Mouse (Mus musculus) spleen, adult 2 months (tissue): Measurements from ENCODE around the gene Mre11a. TPM values are rescaled to one million over a fixed set of nuclear protein-coding genes. Genes with fewer than 3 reads are reported as not detected.

ENCODE experiments used
- DNase-seq, 2 experiments: peaks; one replicate each; pipeline versions ENCODE4 v3.0.0 to v3.0.0-alpha.2; 2012 to 2021; ENCODE audit warnings: low spot score in 2 of 2, low read depth in 1 of 2
- H3K27ac ChIP-seq: fragments of 200-500 bp; 2 replicates; pipeline ENCODE4 v1.5.1; 2012; ENCODE audit warnings: low read length, inconsistent platforms; ENCODE audit not compliant: insufficient read depth
- H3K27me3 ChIP-seq: fragments of 200-500 bp; 2 replicates; pipeline ENCODE4 v1.6.1; 2012; ENCODE audit warnings: mild to moderate bottlenecking, moderate library complexity, low read length, inconsistent platforms; ENCODE audit not compliant: control insufficient read depth, insufficient read depth
- H3K36me3 ChIP-seq: fragments of 200-500 bp; 2 replicates; pipeline ENCODE4 v1.6.1; 2012; ENCODE audit warnings: mild to moderate bottlenecking, low read length, inconsistent platforms; ENCODE audit not compliant: control insufficient read depth, insufficient read depth
- H3K4me1 ChIP-seq: fragments of 200-500 bp; 2 replicates; pipeline ENCODE4 v1.6.1; 2011; ENCODE audit warnings: inconsistent platforms; ENCODE audit not compliant: control insufficient read depth, insufficient read depth, insufficient read length
- H3K4me3 ChIP-seq: fragments of 200-500 bp; 2 replicates; pipeline ENCODE4 v1.5.1; 2011; ENCODE audit warnings: mild to moderate bottlenecking, inconsistent platforms; ENCODE audit not compliant: insufficient read depth, insufficient read length; ENCODE audit errors: extremely low read depth
- CTCF ChIP-seq: fragments of 200-500 bp; IDR thresholded peaks from 2 replicates; pipeline ENCODE4 v1.5.1; 2011; ENCODE audit warnings: mild to moderate bottlenecking, inconsistent platforms; ENCODE audit not compliant: insufficient read depth, insufficient read length, insufficient replicate concordance; ENCODE audit errors: extremely low read depth
- POLR2A ChIP-seq: fragments of 200-500 bp; IDR thresholded peaks from 2 replicates; pipeline ENCODE4 v1.6.1; 2011; ENCODE audit warnings: low read depth, low read length, inconsistent platforms
- WGBS: fragments of 180-500 bp; shearing (Covaris S2); methylation state at CpG from one replicate; pipeline ENCODE4 v1.1.7; 2018; 5-methylcytosine and 5-hydroxymethylcytosine counted together
- polyA plus RNA-seq: library from polyadenylated mRNA; depleted of rRNA; stranded (reverse); fragments of >200 nt; gene quantifications from 2 replicates; pipeline ENCODE4 v1.2.3, GENCODE M21; 2012

The Mre11a gene
- polyA plus RNA-seq, 1 experiment: 4.5 TPM

GRCm38 (mm10) chr9:14752001-14752522 is 32.4 kb upstream of the Mre11a start, which contains the start of gene Fut4:
TSS of gene Fut4 (minus strand) at chr9:14752393.
- peak within 1 kb of the TSS; percentile 57; the same call in 1 of the 2 replicates for H3K27ac ChIP-seq
- peak in 1 of 2 experiments; percentile 18 for DNase-seq
- under 1% methylated on average over 27 of the region's 28 CpGs for WGBS

GRCm38 (mm10) chr9:14753947-14754346 is 30.5 kb upstream of the Mre11a start:
- DNase-seq: no peak
- peaks cover 15% of the 10 kb centered on the region for H3K4me1 ChIP-seq
- no peaks in the 10 kb centered on the region for H3K36me3 ChIP-seq
- TF ChIP-seq POLR2A: no peak
- TF ChIP-seq CTCF: no peak
- peaks cover 3% of the 10 kb centered on the region for H3K27me3 ChIP-seq
- H3K4me3 ChIP-seq: no peak overlapping the region
- H3K27ac ChIP-seq: no peak overlapping the region

More at GRCm38 (mm10) chr9:14752001-14752522, 32.4 kb upstream of the Mre11a start, which contains the start of gene Fut4:
- no peak for TF ChIP-seq CTCF
- no peak for TF ChIP-seq POLR2A
- peaks cover 3% of the 10 kb centered on the region for H3K27me3 ChIP-seq
- no peaks in the 10 kb centered on the region for H3K36me3 ChIP-seq
- H3K4me3 ChIP-seq: peak within 1 kb of the TSS; percentile 60
- peaks cover 15% of the 10 kb centered on the region for H3K4me1 ChIP-seq

- Histone ChIP-seq H3K36me3 (no peaks in the 10 kb centered on the region), H3K4me3 (no peak overlapping the region), H3K27me3 (peaks cover 3% of the 10 kb centered on the region), H3K4me1 (peaks cover 15% of the 10 kb centered on the region), H3K27ac (no peak overlapping the region)
- DNase-seq: no peak
- WGBS: 87% methylated on average over 3 of the region's 3 CpGs
- TF ChIP-seq CTCF (no peak), POLR2A (no peak)
Observed at GRCm38 (mm10) chr9:14754469-14754868, 30.0 kb upstream of the Mre11a start.

GRCm38 (mm10) chr9:14758590-14758989 is 25.9 kb upstream of the Mre11a start:
- DNase-seq: no peak
- H3K27ac ChIP-seq: no peak overlapping the region
- TF ChIP-seq CTCF (no peak), POLR2A (no peak)
- WGBS: 41% methylated on average over 7 of the region's 7 CpGs
- no peaks in the 10 kb centered on the region for H3K36me3 ChIP-seq
- no peaks in the 10 kb centered on the region for H3K27me3 ChIP-seq
- H3K4me1 ChIP-seq: no peaks in the 10 kb centered on the region
- no peak overlapping the region for H3K4me3 ChIP-seq

GRCm38 (mm10) chr9:14759261-14759660 is 25.2 kb upstream of the Mre11a start:
- no peaks in the 10 kb centered on the region for H3K4me1 ChIP-seq
- H3K4me3 ChIP-seq: no peak overlapping the region
- no peak overlapping the region for H3K27ac ChIP-seq
- no peaks in the 10 kb centered on the region for H3K36me3 ChIP-seq
- no peaks in the 10 kb centered on the region for H3K27me3 ChIP-seq
- no peak for TF ChIP-seq CTCF
- no peak for TF ChIP-seq POLR2A
- no peak for DNase-seq

- H3K27me3 ChIP-seq: no peaks in the 10 kb centered on the region
- peak in 1 of 2 experiments; percentile 22 for DNase-seq
- no peak overlapping the region for H3K4me3 ChIP-seq
- 20% methylated on average over 7 of the region's 7 CpGs for WGBS
- no peaks in the 10 kb centered on the region for H3K4me1 ChIP-seq
- no peak overlapping the region for H3K27ac ChIP-seq
- peak; percentile 27; the same call in 1 of the 2 replicates for TF ChIP-seq CTCF
- TF ChIP-seq POLR2A: no peak
- no peaks in the 10 kb centered on the region for H3K36me3 ChIP-seq
Observed at GRCm38 (mm10) chr9:14764765-14765164, 19.7 kb upstream of the Mre11a start.

GRCm38 (mm10) chr9:14769811-14770210 is 14.6 kb upstream of the Mre11a start:
- 0 out of 2 replicates have a peak, but pooled peaks cover 2% of the 10 kb centered on the region for H3K27me3 ChIP-seq
- no peaks in the 10 kb centered on the region for H3K4me1 ChIP-seq
- TF ChIP-seq CTCF (no peak), POLR2A (no peak)
- H3K4me3 ChIP-seq: no peak overlapping the region
- no peak for DNase-seq
- no peaks in the 10 kb centered on the region for H3K36me3 ChIP-seq
- H3K27ac ChIP-seq: no peak overlapping the region
- 73% methylated on average over 5 of the region's 6 CpGs for WGBS
